Mouse (Mus musculus) C2C12 (cell line): ENCODE results near the gene Wdr74. TPM values are rescaled to one million over a fixed set of nuclear protein-coding genes. Genes with fewer than 3 reads are reported as not detected.
"Not testable (repeated sequence)": the region's sequence is repeated elsewhere in the genome, so short reads cannot be mapped to it uniquely, and the experiment has no call there.

Experiments
- H3K27me3 ChIP-seq: one replicate; pipeline ENCODE4 v1.6.1; 2011; ENCODE audit not compliant: control insufficient read depth, insufficient read depth, insufficient read length
- H3K36me3 ChIP-seq: one replicate; pipeline ENCODE4 v1.6.1; 2011; ENCODE audit not compliant: control insufficient read depth, insufficient read depth
- H3K4me3 ChIP-seq: one replicate; pipeline ENCODE4 v1.5.1; 2011; ENCODE audit warnings: mild to moderate bottlenecking, control low read depth; ENCODE audit not compliant: poor library complexity, insufficient read depth, severe bottlenecking
- H3K79me2 ChIP-seq: one replicate; pipeline ENCODE4 v1.6.1; 2011; ENCODE audit not compliant: control insufficient read depth, insufficient read depth
- H3K79me3 ChIP-seq: one replicate; pipeline ENCODE4 v1.6.1; 2011; ENCODE audit warnings: low read depth, control low read depth
- H3ac ChIP-seq: one replicate; pipeline ENCODE3; 2011; ENCODE audit warnings: low read depth; ENCODE audit not compliant: control insufficient read depth, insufficient read length
- CEBPB ChIP-seq: IDR thresholded peaks from one replicate; pipeline ENCODE4 v1.6.1; 2011; ENCODE audit warnings: low read depth, mild to moderate bottlenecking, control low read depth, moderate library complexity
- CTCF ChIP-seq: IDR thresholded peaks from one replicate; pipeline ENCODE4 v1.5.1; 2011; ENCODE audit not compliant: control insufficient read depth, insufficient read depth, insufficient read length
- FOSL1 ChIP-seq: IDR thresholded peaks from one replicate; pipeline ENCODE4 v1.8.0; 2011; ENCODE audit warnings: mild to moderate bottlenecking, low read length; ENCODE audit not compliant: poor library complexity, insufficient read depth, severe bottlenecking
- MAX ChIP-seq: IDR thresholded peaks from one replicate; pipeline ENCODE4 v1.6.1; 2011; ENCODE audit warnings: mild to moderate bottlenecking, control low read depth
- MYOD1 ChIP-seq: IDR thresholded peaks from one replicate; pipeline ENCODE4 v1.6.1; 2011; ENCODE audit warnings: low read depth; ENCODE audit not compliant: control insufficient read depth, insufficient read length
- MYOG ChIP-seq: IDR thresholded peaks from one replicate; pipeline ENCODE4 v1.6.1; 2011; ENCODE audit not compliant: control insufficient read depth, insufficient read length; ENCODE audit errors: extremely low read depth
- USF1 ChIP-seq: IDR thresholded peaks from one replicate; pipeline ENCODE4 v1.6.1; 2011; ENCODE audit warnings: low read depth, mild to moderate bottlenecking, control low read depth, moderate library complexity
- polyA plus RNA-seq: library from polyadenylated mRNA; unstranded; fragments of >200 nt; fragmentation: generic; extraction: Trizol; gene quantifications from one replicate; pipeline ENCODE4 v1.2.1, GENCODE M21; 2012; ENCODE audit warnings: missing spikeins

Wdr74 gene
- polyA plus RNA-seq, 1 experiment = 116 TPM

DNA sequence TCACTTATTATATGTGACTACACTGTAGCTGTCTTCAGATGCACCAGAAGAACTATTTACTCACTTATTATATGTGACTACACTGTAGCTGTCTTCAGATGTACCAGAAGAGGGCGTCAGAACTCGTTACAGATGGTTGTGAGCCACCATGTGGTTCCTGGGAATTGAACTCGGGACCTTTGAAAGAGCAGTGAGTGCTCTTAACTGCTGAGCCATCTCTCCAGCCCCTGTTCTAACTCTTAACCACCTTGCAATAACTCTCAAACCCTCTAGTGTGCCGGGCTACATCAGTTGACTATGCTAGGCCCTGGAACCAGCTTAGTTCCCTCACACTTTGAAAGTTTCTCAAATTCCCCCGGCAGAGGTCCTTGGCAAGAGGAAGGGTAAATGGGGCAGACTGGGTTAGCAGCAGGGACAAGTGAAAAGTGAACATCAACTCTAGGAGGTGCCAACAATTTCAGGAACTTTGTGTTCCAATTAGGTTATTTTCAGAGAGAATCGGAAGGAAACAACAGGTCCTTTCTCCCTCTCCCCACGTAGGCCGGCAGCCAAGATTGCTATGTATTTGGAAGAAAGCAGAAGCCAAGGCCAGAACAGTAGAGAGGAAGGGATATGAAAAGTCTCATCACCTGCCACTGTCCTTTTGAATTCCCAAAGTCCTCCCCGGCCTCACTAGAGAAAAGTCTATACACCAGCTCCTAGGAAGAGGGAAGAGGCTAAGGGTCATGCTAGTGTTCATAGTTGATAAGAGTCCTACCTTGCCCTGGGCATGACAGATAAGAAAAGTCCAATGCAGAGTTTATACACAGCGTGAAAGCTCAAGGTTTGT is 20.8 kb upstream of the Wdr74 start:
- Histone ChIP-seq H3ac (no peak overlapping the region), H3K36me3 (peaks cover 30% of the 10 kb centered on the region), H3K79me2 (peaks cover 96% of the 10 kb centered on the region), H3K4me3 (no peak overlapping the region), H3K27me3 (no peaks in the 10 kb centered on the region), H3K79me3 (peaks cover 54% of the 10 kb centered on the region)
- TF ChIP-seq CTCF (no peak), MAX (no peak), MYOG (no peak), CEBPB (no peak), MYOD1 (no peak), FOSL1 (no peak), USF1 (no peak)

GRCm38 (mm10) chr19:8715868-8716766 is 19.5 kb upstream of the Wdr74 start:
- Histone ChIP-seq H3K27me3 (no peaks in the 10 kb centered on the region), H3K79me3 (peaks cover 55% of the 10 kb centered on the region), H3ac (no peak overlapping the region), H3K79me2 (peaks cover 96% of the 10 kb centered on the region), H3K36me3 (peaks cover 22% of the 10 kb centered on the region), H3K4me3 (no peak overlapping the region)
- TF ChIP-seq USF1 = no peak
- TF ChIP-seq MAX = no peak
- TF ChIP-seq FOSL1 = no peak
- TF ChIP-seq MYOG = no peak
- TF ChIP-seq CEBPB = no peak
- no peak for TF ChIP-seq MYOD1
- no peak for TF ChIP-seq CTCF

DNA sequence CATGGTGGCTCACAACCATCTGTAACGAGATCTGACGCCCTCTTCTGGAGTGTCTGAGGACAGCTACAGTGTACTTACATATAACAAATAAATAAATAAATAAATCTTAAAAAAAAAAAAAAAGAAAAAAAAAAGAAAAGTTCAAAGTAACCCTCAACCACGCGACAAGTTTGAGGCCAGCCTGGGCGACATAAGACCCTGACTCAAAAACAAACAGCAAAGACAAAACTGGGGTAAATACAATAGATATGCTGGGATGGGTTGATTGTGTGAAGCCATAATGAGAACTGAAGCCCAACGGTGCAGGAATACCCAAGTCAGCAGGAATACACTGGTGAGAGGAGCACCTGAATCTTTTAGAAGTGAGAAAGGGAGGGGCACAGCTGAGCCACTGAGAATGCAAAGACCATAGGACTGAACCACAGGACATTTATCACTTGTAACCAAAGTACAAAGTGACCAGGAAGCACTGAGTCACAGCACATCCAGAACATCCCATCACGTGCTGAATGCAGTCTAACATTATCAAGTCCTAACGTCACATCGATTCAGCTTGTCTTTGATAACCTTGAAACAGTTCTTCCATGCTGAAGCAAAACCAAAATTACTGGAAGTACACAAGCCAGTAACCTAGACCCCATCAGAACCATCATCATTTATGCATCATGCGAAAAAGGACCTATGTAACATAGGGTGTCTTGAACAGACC is 18.7 kb upstream of the Wdr74 start:
- H3K4me3 ChIP-seq = no peak overlapping the region

GRCm38 (mm10) chr19:8718357-8718756 is 17.3 kb upstream of the Wdr74 start:
- Histone ChIP-seq H3ac (no peak overlapping the region), H3K4me3 (no peak overlapping the region), H3K36me3 (peaks cover 6% of the 10 kb centered on the region), H3K79me2 (peaks cover 93% of the 10 kb centered on the region), H3K27me3 (no peaks in the 10 kb centered on the region), H3K79me3 (peaks cover 52% of the 10 kb centered on the region)
- TF ChIP-seq USF1 (no peak), CEBPB (no peak), FOSL1 (no peak), MYOG (no peak), CTCF (no peak), MYOD1 (no peak), MAX (no peak)

More for the DNA sequence above, 18.7 kb upstream of the Wdr74 start:
- H3K79me3 ChIP-seq = peaks cover 54% of the 10 kb centered on the region
- H3K27me3 ChIP-seq = no peaks in the 10 kb centered on the region
- H3K36me3 ChIP-seq = peaks cover 14% of the 10 kb centered on the region
- peaks cover 96% of the 10 kb centered on the region for H3K79me2 ChIP-seq
- H3ac ChIP-seq = no peak overlapping the region
- TF ChIP-seq USF1 (no peak), MAX (no peak), FOSL1 (no peak), CTCF (no peak), MYOG (no peak), CEBPB (no peak), MYOD1 (no peak)

DNA sequence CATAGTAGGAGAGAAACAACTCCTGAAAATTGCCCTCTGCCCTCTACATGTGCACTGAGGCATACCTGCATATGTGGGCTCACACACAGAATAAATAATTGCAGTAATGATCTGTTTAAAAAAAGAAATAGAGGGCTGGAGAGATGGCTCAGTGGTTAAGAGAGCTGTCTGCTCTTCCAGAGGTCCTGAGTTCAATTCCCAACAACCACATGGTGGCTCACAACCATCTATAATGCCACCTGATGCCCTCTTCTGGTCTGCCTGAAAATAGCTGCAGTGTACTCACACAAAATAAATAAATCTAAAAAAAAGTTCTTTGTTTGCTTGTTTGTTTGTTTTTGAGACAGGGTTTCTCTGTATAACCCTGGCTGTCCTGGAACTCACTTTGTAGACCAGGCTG is 16.6 kb upstream of the Wdr74 start:
- H3K27me3 ChIP-seq, H3K36me3 ChIP-seq: not testable (repeated sequence)

More for the DNA sequence above, 16.6 kb upstream of the Wdr74 start:
- H3ac ChIP-seq, H3K4me3 ChIP-seq: not testable (repeated sequence)
- Histone ChIP-seq H3K79me2 (peaks cover 93% of the 10 kb centered on the region), H3K79me3 (peaks cover 59% of the 10 kb centered on the region)
